Mouse (Mus musculus): ENCODE data around the gene AC124502.3.

- TF ChIP-seq CTCF (IDR thresholded peaks at IDR 0.05; ENCODE audit: low read depth, low read length) (no peak), POLR2A (IDR thresholded peaks at IDR 0.05; ENCODE audit: borderline replicate concordance, low read depth, low read length) (no peak)
These were observed 20.4 kb downstream of the AC124502.3 start for GRCm38 (mm10) chr19:5058801-5059771.
